In genomic region chr13:63034666-63035065, GRCm38 (mm10) we compare ENCODE assay signal across 21 mouse cellular contexts.
DNase-seq lines count a peak whose midpoint lies in the region; ATAC-seq and TF ChIP-seq lines count a peak whose summit lies in the region.
"Had no signal": no experiment of that assay in that cellular context is flagged by ENCODE, and none has a peak within 500 bp of the region (broad histone marks: within the 10 kb centered on the region; RNA-seq: fewer than 3 reads in every experiment).

No protein-coding gene starts in this region.

- no peak for TF ChIP-seq POLR2A in thymus, adult 2 months (IDR thresholded peaks at IDR 0.05; ENCODE audit: control insufficient read depth, extremely low read depth, insufficient read depth, low read length, poor library complexity)

- no peak overlapping the region for H3K27ac ChIP-seq in thymus, adult 2 months (ENCODE audit: control insufficient read depth, insufficient read depth, low read length)
- no peak overlapping the region for H3K27ac ChIP-seq in forebrain, embryonic 16.5 days (ENCODE audit: low read length)
- no peak overlapping the region for H3K27ac ChIP-seq in liver, embryonic 11.5 days (ENCODE audit: low read depth, low read length)
- H3K27ac ChIP-seq: embryonic facial prominence, embryonic 10.5 days; forebrain, embryonic 15.5 days; heart, embryonic 10.5 days; hindbrain, embryonic 10.5 days; hindbrain, embryonic 15.5 days had no signal

- no peaks in the 10 kb centered on the region for H3K9me3 ChIP-seq in forebrain, embryonic 16.5 days (ENCODE audit: control insufficient read depth, low read length)
- H3K9me3 ChIP-seq in liver, embryonic 11.5 days (ENCODE audit: control insufficient read depth, low read length) = no peaks in the 10 kb centered on the region
- H3K9me3 ChIP-seq: embryonic facial prominence, embryonic 10.5 days; forebrain, embryonic 15.5 days; G1E; heart, embryonic 10.5 days; hindbrain, embryonic 10.5 days; hindbrain, embryonic 15.5 days had no signal

- TF ChIP-seq CTCF in thymus, adult 2 months (IDR thresholded peaks at IDR 0.05; ENCODE audit: borderline replicate concordance, control insufficient read depth, extremely low read depth, insufficient read depth, low read length, poor library complexity) = no peak

- no peak overlapping the region for H3K9ac ChIP-seq in forebrain, embryonic 16.5 days (replicated peaks; ENCODE audit: low read depth, low read length)
- H3K9ac ChIP-seq in liver, embryonic 11.5 days (ENCODE audit: low read depth, low read length) = no peak overlapping the region
- H3K9ac ChIP-seq: forebrain, embryonic 15.5 days; hindbrain, embryonic 15.5 days had no signal

- H3K4me1 ChIP-seq in thymus, adult 2 months (replicated peaks; ENCODE audit: control insufficient read depth, insufficient read depth, low read length) = peaks cover 2% of the 10 kb centered on the region; the same call in 1 of the 2 replicates
- H3K4me1 ChIP-seq in forebrain, embryonic 16.5 days (replicated peaks; ENCODE audit: control insufficient read depth, insufficient read depth, low read length) = peaks cover 9% of the 10 kb centered on the region
- peaks cover 4% of the 10 kb centered on the region; the same call in 1 of the 2 replicates for H3K4me1 ChIP-seq in liver, embryonic 11.5 days (replicated peaks; ENCODE audit: control insufficient read depth, insufficient read depth, low read length)

- WGBS in thymus, adult 2 months = 61% methylated on average over 4 of the region's 4 CpGs
- 52% methylated on average over 4 of the region's 4 CpGs for WGBS in forebrain, embryonic 16.5 days
- WGBS in liver, embryonic 11.5 days = 79% methylated on average over 4 of the region's 4 CpGs

- H3K4me3 ChIP-seq in thymus, adult 2 months (ENCODE audit: control insufficient read depth, insufficient read depth, low read length) = no peak overlapping the region
- H3K4me3 ChIP-seq in forebrain, embryonic 16.5 days (replicated peaks; ENCODE audit: low read length) = no peak overlapping the region
- H3K4me3 ChIP-seq in liver, embryonic 11.5 days (ENCODE audit: low read depth, low read length) = no peak overlapping the region
- H3K4me3 ChIP-seq: embryonic facial prominence, embryonic 10.5 days; erythroblast, embryonic 14.5 days; forebrain, embryonic 15.5 days; heart, embryonic 10.5 days; hindbrain, embryonic 10.5 days; hindbrain, embryonic 15.5 days had no signal

- ATAC-seq in forebrain, embryonic 16.5 days = no peak
- no peak for ATAC-seq in liver, embryonic 11.5 days (replicated peaks; ENCODE audit: low FRiP score)
- ATAC-seq: activated CD4-positive, CD25-positive, alpha-beta regulatory T cell, adult 4 months; forebrain, embryonic 15.5 days; inflammation-experienced regulatory T-cells, adult 6 months; intestine, postnatal 0 days had no signal

- H3K4me2 ChIP-seq in forebrain, embryonic 16.5 days (ENCODE audit: low read length) = no peak overlapping the region
- no peak overlapping the region for H3K4me2 ChIP-seq in liver, embryonic 11.5 days
- H3K4me2 ChIP-seq: forebrain, embryonic 15.5 days; hindbrain, embryonic 15.5 days had no signal

- peak; percentile 31 for DNase-seq in ES-CJ7 (ENCODE audit: low read depth, low spot score)
- DNase-seq in ZHBTc4 (ENCODE audit: low read depth, low spot score) = peak; percentile 72
- DNase-seq in thymus, adult 2 months = peak; percentile 49
- peak; percentile 40 for DNase-seq in thymus, postnatal 25 days
- no peak for DNase-seq in layer of hippocampus, adult 11-12 months (ENCODE audit: low spot score)
- no peak for DNase-seq in liver, embryonic 11.5 days (ENCODE audit: low spot score)
- DNase-seq: adrenal gland, postnatal 14 days; cerebellum, adult 2 months; cerebellum, postnatal 10 days; gastrocnemius, postnatal 14 days had no signal

- no peaks in the 10 kb centered on the region for H3K36me3 ChIP-seq in thymus, adult 2 months (ENCODE audit: control insufficient read depth, insufficient read depth, low read length)
- no peaks in the 10 kb centered on the region for H3K36me3 ChIP-seq in forebrain, embryonic 16.5 days (ENCODE audit: control insufficient read depth, insufficient read depth)
- no peaks in the 10 kb centered on the region for H3K36me3 ChIP-seq in liver, embryonic 11.5 days (ENCODE audit: control insufficient read depth, insufficient read depth, low read length)
- H3K36me3 ChIP-seq: embryonic facial prominence, embryonic 10.5 days; forebrain, embryonic 15.5 days; heart, embryonic 10.5 days; hindbrain, embryonic 10.5 days; hindbrain, embryonic 15.5 days had no signal

- no peaks in the 10 kb centered on the region for H3K27me3 ChIP-seq in thymus, adult 2 months (ENCODE audit: control insufficient read depth, insufficient read depth, low read length)
- no peaks in the 10 kb centered on the region for H3K27me3 ChIP-seq in forebrain, embryonic 16.5 days (replicated peaks; ENCODE audit: control insufficient read depth, insufficient read depth, low read length)
- no peaks in the 10 kb centered on the region for H3K27me3 ChIP-seq in liver, embryonic 11.5 days (replicated peaks; ENCODE audit: control insufficient read depth, insufficient read depth, low read length)
- H3K27me3 ChIP-seq: forebrain, embryonic 15.5 days; hindbrain, embryonic 15.5 days had no signal

Comparison
In these comparisons a context has a peak if more than half of its experiments do, and no peak if none do; other contexts are left out.
1. DNase-seq: peak in ES-CJ7 (single experiment), ZHBTc4 (single experiment), thymus, adult 2 months (single experiment) and thymus, postnatal 25 days (single experiment); none in layer of hippocampus, adult 11-12 months (single experiment) and liver, embryonic 11.5 days (single experiment).